Mouse (Mus musculus) spleen, adult 2 months (tissue): Measurements from ENCODE around the gene Etnk2. TPM values are rescaled to one million over a fixed set of nuclear protein-coding genes. Genes with fewer than 3 reads are reported as not detected.

Source experiments
- DNase-seq, 2 experiments: peaks; one replicate each; pipeline versions ENCODE4 v3.0.0 to v3.0.0-alpha.2; 2012 to 2021; ENCODE audit warnings: low spot score in 2 of 2, low read depth in 1 of 2
- H3K27ac ChIP-seq: fragments of 200-500 bp; 2 replicates; pipeline ENCODE4 v1.5.1; 2012; ENCODE audit warnings: low read length, inconsistent platforms; ENCODE audit not compliant: insufficient read depth
- H3K27me3 ChIP-seq: fragments of 200-500 bp; 2 replicates; pipeline ENCODE4 v1.6.1; 2012; ENCODE audit warnings: mild to moderate bottlenecking, moderate library complexity, low read length, inconsistent platforms; ENCODE audit not compliant: control insufficient read depth, insufficient read depth
- H3K36me3 ChIP-seq: fragments of 200-500 bp; 2 replicates; pipeline ENCODE4 v1.6.1; 2012; ENCODE audit warnings: mild to moderate bottlenecking, low read length, inconsistent platforms; ENCODE audit not compliant: control insufficient read depth, insufficient read depth
- H3K4me1 ChIP-seq: fragments of 200-500 bp; 2 replicates; pipeline ENCODE4 v1.6.1; 2011; ENCODE audit warnings: inconsistent platforms; ENCODE audit not compliant: control insufficient read depth, insufficient read depth, insufficient read length
- H3K4me3 ChIP-seq: fragments of 200-500 bp; 2 replicates; pipeline ENCODE4 v1.5.1; 2011; ENCODE audit warnings: mild to moderate bottlenecking, inconsistent platforms; ENCODE audit not compliant: insufficient read depth, insufficient read length; ENCODE audit errors: extremely low read depth
- CTCF ChIP-seq: fragments of 200-500 bp; IDR thresholded peaks from 2 replicates; pipeline ENCODE4 v1.5.1; 2011; ENCODE audit warnings: mild to moderate bottlenecking, inconsistent platforms; ENCODE audit not compliant: insufficient read depth, insufficient read length, insufficient replicate concordance; ENCODE audit errors: extremely low read depth
- POLR2A ChIP-seq: fragments of 200-500 bp; IDR thresholded peaks from 2 replicates; pipeline ENCODE4 v1.6.1; 2011; ENCODE audit warnings: low read depth, low read length, inconsistent platforms
- WGBS: fragments of 180-500 bp; shearing (Covaris S2); methylation state at CpG from one replicate; pipeline ENCODE4 v1.1.7; 2018; 5-methylcytosine and 5-hydroxymethylcytosine counted together
- polyA plus RNA-seq: library from polyadenylated mRNA; depleted of rRNA; stranded (reverse); fragments of >200 nt; gene quantifications from 2 replicates; pipeline ENCODE4 v1.2.3, GENCODE M21; 2012

The Etnk2 gene
- polyA plus RNA-seq, 1 experiment = 0.20 TPM

- WGBS = 53% methylated on average over 9 of the region's 9 CpGs
- H3K4me1 ChIP-seq = peaks cover 5% of the 10 kb centered on the region; the same call in 1 of the 2 replicates
- no peak for DNase-seq
- TF ChIP-seq POLR2A (no peak), CTCF (no peak)
- no peaks in the 10 kb centered on the region for H3K27me3 ChIP-seq
- H3K4me3 ChIP-seq = no peak overlapping the region
- H3K27ac ChIP-seq = no peak overlapping the region
- H3K36me3 ChIP-seq = no peaks in the 10 kb centered on the region
These were observed 49.6 kb downstream of the Etnk2 start for GRCm38 (mm10) chr1:133412941-133413340.

DNA sequence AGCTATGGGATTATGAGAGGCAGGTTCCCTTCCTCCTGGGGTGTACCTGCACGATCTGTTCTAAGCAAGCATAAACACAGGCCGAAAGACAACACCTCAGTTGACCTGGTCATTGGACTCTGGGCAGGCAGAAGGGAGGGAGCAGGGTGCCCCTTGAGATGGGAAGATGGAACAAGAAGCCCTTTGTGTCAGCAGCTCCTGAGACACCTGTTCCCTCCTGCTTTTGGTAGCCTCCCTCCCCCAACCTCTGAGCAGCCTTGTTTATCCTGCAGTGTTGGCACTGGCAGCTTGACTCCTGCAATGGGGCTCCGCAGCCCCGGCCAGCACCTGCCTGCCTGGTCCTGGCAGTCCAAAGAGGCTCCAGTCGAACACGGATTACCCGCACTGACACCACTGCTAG lies 51.7 kb downstream of the Etnk2 start:
- H3K27ac ChIP-seq = no peak overlapping the region
- H3K4me3 ChIP-seq = no peak overlapping the region
- peaks cover 10% of the 10 kb centered on the region for H3K4me1 ChIP-seq
- TF ChIP-seq POLR2A (no peak), CTCF (no peak)
- H3K27me3 ChIP-seq = no peaks in the 10 kb centered on the region
- 91% methylated on average over 7 of the region's 7 CpGs for WGBS
- DNase-seq = no peak
- no peaks in the 10 kb centered on the region for H3K36me3 ChIP-seq

GRCm38 (mm10) chr1:133415505-133415904 lies 52.1 kb downstream of the Etnk2 start:
- Histone ChIP-seq H3K27ac (no peak overlapping the region), H3K27me3 (no peaks in the 10 kb centered on the region), H3K4me1 (peaks cover 10% of the 10 kb centered on the region), H3K36me3 (no peaks in the 10 kb centered on the region), H3K4me3 (no peak overlapping the region)
- no peak for TF ChIP-seq POLR2A
- 91% methylated on average over 6 of the region's 6 CpGs for WGBS
- DNase-seq = no peak

- H3K27ac ChIP-seq = no peak overlapping the region
- 77% methylated on average over 7 of the region's 7 CpGs for WGBS
- TF ChIP-seq POLR2A (no peak), CTCF (no peak)
- H3K4me1 ChIP-seq = peaks cover 10% of the 10 kb centered on the region
- no peak overlapping the region for H3K4me3 ChIP-seq
- H3K36me3 ChIP-seq = no peaks in the 10 kb centered on the region
- no peaks in the 10 kb centered on the region for H3K27me3 ChIP-seq
- no peak for DNase-seq
These were observed 53.1 kb downstream of the Etnk2 start for GRCm38 (mm10) chr1:133416472-133416871.

DNA sequence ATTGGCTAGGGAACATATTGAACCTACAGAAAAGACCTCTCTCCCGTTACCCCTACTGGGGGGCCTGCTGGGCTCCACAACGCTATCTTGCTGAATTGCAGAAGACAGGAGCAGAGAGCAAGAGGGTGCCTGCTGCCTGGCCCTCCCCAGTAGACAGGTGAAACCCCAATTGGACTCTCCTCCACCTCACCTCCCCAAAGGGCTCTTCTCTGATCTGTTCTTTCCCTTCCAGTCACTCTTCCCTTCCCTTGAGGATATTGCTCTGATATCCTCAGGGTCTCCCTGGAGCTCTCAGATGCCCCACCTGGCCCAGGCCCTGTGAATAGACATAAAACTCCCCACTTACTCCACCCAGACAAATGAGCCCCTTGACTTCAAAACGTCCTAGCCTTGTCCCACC lies 53.7 kb downstream of the Etnk2 start:
- 49% methylated on average over 3 of the region's 3 CpGs for WGBS
- Histone ChIP-seq H3K27me3 (no peaks in the 10 kb centered on the region), H3K4me3 (no peak overlapping the region), H3K27ac (no peak overlapping the region), H3K36me3 (no peaks in the 10 kb centered on the region), H3K4me1 (peaks cover 10% of the 10 kb centered on the region)
- TF ChIP-seq CTCF (no peak), POLR2A (no peak)
- no peak for DNase-seq

- Histone ChIP-seq H3K4me1 (peaks cover 10% of the 10 kb centered on the region), H3K27ac (no peak overlapping the region), H3K36me3 (no peaks in the 10 kb centered on the region), H3K4me3 (no peak overlapping the region), H3K27me3 (peaks cover 1% of the 10 kb centered on the region)
- TF ChIP-seq CTCF (no peak), POLR2A (no peak)
- DNase-seq = no peak
- 31% methylated on average over 1 of the region's 1 CpGs for WGBS
These were observed 54.2 kb downstream of the Etnk2 start for GRCm38 (mm10) chr1:133417539-133417938.

DNA sequence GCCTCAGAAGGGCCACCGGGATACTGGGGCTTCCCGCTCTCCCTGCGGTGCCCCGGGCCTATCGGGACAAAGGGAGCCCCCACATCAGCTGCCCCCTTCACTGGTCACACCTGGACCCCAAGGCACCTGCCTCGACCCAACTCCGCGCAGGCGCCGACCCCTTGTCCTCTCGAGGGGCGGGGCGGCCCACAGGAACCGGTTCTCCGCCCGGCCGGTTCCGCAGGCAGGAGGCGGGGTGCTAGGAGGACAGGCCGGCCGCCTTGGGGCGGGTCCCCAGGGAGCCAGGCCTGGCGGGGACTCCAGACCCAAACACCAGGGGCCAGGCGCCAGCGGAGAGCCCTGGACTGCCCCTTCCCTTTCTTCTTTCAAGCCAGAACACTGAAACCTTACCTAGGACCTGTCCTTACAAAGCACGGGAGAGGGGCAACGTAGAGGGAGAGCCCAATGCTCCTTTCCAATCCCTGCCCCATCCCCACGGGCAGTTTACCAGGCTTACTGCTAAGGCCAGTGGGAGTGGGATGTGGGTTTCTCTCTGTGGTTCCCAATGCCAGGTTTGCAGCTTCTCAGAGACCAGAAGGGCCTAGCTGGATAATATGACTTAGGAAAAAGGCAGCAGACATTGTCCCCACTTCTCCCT lies 54.9 kb downstream of the Etnk2 start:
- peak; percentile 33 to 77 for DNase-seq

More for the DNA sequence above, 54.9 kb downstream of the Etnk2 start:
- Histone ChIP-seq H3K27me3 (peaks cover 9% of the 10 kb centered on the region), H3K4me3 (peak overlapping the region; percentile 55), H3K36me3 (no peaks in the 10 kb centered on the region), H3K27ac (peak overlapping the region; percentile 64; the same call in 1 of the 2 replicates), H3K4me1 (peaks cover 13% of the 10 kb centered on the region)
- TF ChIP-seq CTCF (no peak), POLR2A (no peak; the same call in 1 of the 2 replicates)
- WGBS = 9% methylated on average over 28 of the region's 28 CpGs
